Mouse (Mus musculus) heart, postnatal 0 days (tissue): ENCODE data around the gene Bpifb1. TPM values are rescaled to one million over a fixed set of nuclear protein-coding genes. Genes with fewer than 3 reads are reported as not detected.
A peak's percentile ranks its signal among the peaks of the same experiment; 100 is the strongest.

ENCODE experiments used
- ATAC-seq: fragments of 200-750 bp; cut with Nextera tagmentation; 2 replicates; pipeline ENCODE4 v1.8.0; 2017; ENCODE audit warnings: low read depth, moderate number of reproducible peaks, moderate library complexity; ENCODE audit not compliant: insufficient read depth
- DNase-seq: peaks from one replicate; pipeline ENCODE4 v3.0.0-alpha.2; 2016; ENCODE audit warnings: low spot score
- H3K27ac ChIP-seq: fragments of 300-500 bp; sonication (generic); 2 replicates; pipeline ENCODE4 v1.5.1; 2014; ENCODE audit warnings: low read depth, mild to moderate bottlenecking
- H3K27me3 ChIP-seq: fragments of 300-500 bp; sonication (generic); 2 replicates; pipeline ENCODE4 v1.6.1; 2014; ENCODE audit warnings: low read length, mixed read lengths; ENCODE audit not compliant: control insufficient read depth, insufficient read depth
- H3K36me3 ChIP-seq: fragments of 300-500 bp; sonication (generic); replicated peaks from 2 replicates; pipeline ENCODE4 v1.6.1; 2014; ENCODE audit warnings: low read length, mixed read lengths; ENCODE audit not compliant: control insufficient read depth, insufficient read depth
- H3K4me1 ChIP-seq: fragments of 300-500 bp; sonication (generic); 2 replicates; pipeline ENCODE4 v1.6.1; 2014; ENCODE audit warnings: antibody characterized with exemption; ENCODE audit not compliant: control insufficient read depth, insufficient read depth
- H3K4me2 ChIP-seq: fragments of 300-500 bp; sonication (generic); 2 replicates; pipeline ENCODE4 v1.6.1; 2014; ENCODE audit warnings: low read depth, mild to moderate bottlenecking, low read length, moderate library complexity
- H3K4me3 ChIP-seq: fragments of 300-500 bp; sonication (generic); 2 replicates; pipeline ENCODE4 v1.5.1; 2014; ENCODE audit warnings: low read depth, low read length
- H3K9ac ChIP-seq: fragments of 300-500 bp; sonication (generic); replicated peaks from 2 replicates; pipeline ENCODE4 v1.6.1; 2014; ENCODE audit warnings: low read depth, low read length, mixed read lengths
- H3K9me3 ChIP-seq: fragments of 300-500 bp; sonication (generic); replicated peaks from 2 replicates; pipeline ENCODE4 v1.6.1; 2016; ENCODE audit warnings: low read length; ENCODE audit not compliant: control insufficient read depth
- CTCF ChIP-seq: IDR thresholded peaks from 2 replicates; pipeline ENCODE4 v1.5.1; 2016; ENCODE audit warnings: antibody characterized with exemption, control low read depth, low read depth
- EP300 ChIP-seq: IDR thresholded peaks from 2 replicates; pipeline ENCODE4 v1.6.1; 2016; ENCODE audit warnings: antibody characterized with exemption, low read depth
- WGBS: fragments of 180-500 bp; shearing (Covaris S2); extraction: QIAGEN DNeasy Blood & Tissue Kit; methylation state at CpG from one replicate; pipeline ENCODE4 v1.1.7; 2014; 5-methylcytosine and 5-hydroxymethylcytosine counted together
- polyA plus RNA-seq: library from polyadenylated mRNA; unstranded; fragments of >200 nt; fragmentation: Nextera tagmentation; extraction: Ambion mirVana; gene quantifications from 2 replicates; pipeline ENCODE4 v1.2.1, GENCODE M21; 2015
- total RNA-seq: library from RNA; depleted of rRNA; stranded (reverse); fragments of >200 nt; gene quantifications from 2 replicates; pipeline ENCODE4 v1.2.3, GENCODE M21; 2014; ENCODE audit warnings: low replicate concordance; rRNA removed

Bpifb1 gene
- 5.8 TPM in 1 of 2 replicates, not detected in the other for total RNA-seq
- 0.38 and 1.1 TPM in 2 replicates for polyA plus RNA-seq

DNA sequence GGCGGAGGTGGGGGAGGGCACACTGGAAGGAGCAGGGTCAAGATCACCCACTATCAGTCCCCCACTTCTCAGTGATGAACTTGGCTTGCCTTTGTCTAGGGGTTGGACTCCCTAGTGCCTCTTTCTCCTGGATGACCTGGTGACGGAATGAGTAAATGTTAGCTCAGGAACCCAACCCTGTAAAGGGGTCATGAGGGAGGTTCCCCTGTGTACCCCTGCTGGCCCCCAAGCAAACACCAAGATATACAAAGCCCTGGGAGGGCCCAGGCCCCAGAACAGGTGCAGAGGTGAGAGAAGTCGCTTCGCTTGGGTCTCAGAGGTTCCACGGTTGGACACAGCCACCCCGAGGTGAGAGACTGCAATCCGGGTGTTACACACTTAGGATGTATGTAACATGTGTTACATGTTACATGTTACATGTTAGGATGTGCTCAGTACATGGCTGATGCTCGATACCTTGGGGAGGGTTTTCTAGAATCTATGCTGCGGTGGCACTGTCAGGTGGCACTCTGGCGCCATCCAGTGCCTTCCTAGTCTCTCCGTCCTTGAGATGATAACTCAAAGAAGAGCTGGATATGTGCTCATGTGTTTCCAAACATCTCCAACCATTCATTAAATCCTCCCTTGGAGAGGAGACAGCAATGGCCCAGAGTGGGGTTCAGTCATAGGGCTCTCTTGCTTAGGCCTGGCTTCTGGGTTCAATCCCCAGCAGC lies at the start of gene Bpifb1:
TSS of gene Bpifb1 (plus strand) at position 273 of the 713 bp plus-strand sequence.
- Histone ChIP-seq H3K9ac (no peak within 1 kb of the TSS), H3K27ac (peak within 1 kb of the TSS; percentile 91), H3K4me2 (no peak within 1 kb of the TSS), H3K4me3 (no peak within 1 kb of the TSS), H3K9me3 (no peaks in the 10 kb centered on the region), H3K36me3 (no peaks in the 10 kb centered on the region), H3K4me1 (peaks cover 25% of the 10 kb centered on the region), H3K27me3 (no peaks in the 10 kb centered on the region)
- TF ChIP-seq EP300 = no peak
- TF ChIP-seq CTCF = 0 out of 2 replicates have a peak, but pooled peaks have one; percentile 11
- no peak for DNase-seq
- no peak for ATAC-seq
- WGBS = 86% methylated on average over 11 of the region's 11 CpGs

DNA sequence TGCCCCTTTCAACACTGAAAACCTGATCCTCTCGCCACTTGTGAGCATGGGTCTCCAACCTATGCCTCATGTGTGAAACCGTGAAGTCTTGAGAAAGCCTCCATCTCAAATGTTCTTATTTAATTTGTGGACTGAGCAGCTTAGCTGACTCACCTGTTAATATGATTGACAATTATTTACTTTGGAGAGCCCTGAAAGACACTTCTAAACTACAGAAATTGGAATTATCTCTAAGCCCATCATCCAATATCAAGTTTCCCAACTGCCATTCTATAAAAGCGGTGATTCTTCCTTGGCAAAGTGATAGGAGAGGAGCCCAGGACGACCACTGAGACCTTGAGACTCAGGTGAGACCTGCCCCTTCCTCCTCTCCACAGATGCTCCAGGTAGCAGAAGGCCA lies 48.0 kb upstream of the Bpifb1 start, which contains the start of gene Bpifa1:
TSS of gene Bpifa1 (plus strand) at position 301 of the 400 bp plus-strand sequence.
- TF ChIP-seq EP300 (no peak), CTCF (no peak)
- no peak within 1 kb of the TSS for H3K9ac ChIP-seq
- H3K4me2 ChIP-seq = no peak within 1 kb of the TSS
- no peak within 1 kb of the TSS for H3K4me3 ChIP-seq
- no peak for DNase-seq
- no peaks in the 10 kb centered on the region for H3K9me3 ChIP-seq
- no peaks in the 10 kb centered on the region for H3K4me1 ChIP-seq
- no peak for ATAC-seq
- H3K27ac ChIP-seq = no peak within 1 kb of the TSS
- H3K36me3 ChIP-seq = no peaks in the 10 kb centered on the region
- WGBS = 70% methylated on average over 4 of the region's 4 CpGs
- H3K27me3 ChIP-seq = no peaks in the 10 kb centered on the region

DNA sequence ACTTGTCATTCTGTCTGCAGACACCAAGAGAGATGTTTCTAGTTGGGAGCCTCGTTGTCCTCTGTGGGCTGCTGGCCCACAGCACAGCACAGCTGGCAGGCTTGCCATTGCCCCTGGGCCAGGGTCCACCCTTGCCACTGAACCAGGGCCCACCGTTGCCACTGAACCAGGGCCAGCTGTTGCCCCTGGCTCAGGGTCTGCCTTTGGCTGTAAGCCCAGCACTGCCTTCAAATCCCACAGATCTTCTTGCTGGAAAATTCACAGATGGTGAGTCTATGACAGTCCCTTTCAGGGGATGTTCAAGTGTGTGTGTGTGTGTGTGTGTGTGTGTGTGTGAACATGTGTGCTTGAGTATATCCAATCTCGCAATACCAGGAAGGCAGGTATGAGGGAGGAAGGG lies 46.9 kb upstream of the Bpifb1 start:
- 62% methylated on average over 3 of the region's 3 CpGs for WGBS
- Histone ChIP-seq H3K27ac (no peak overlapping the region), H3K36me3 (no peaks in the 10 kb centered on the region), H3K27me3 (no peaks in the 10 kb centered on the region), H3K9ac (no peak overlapping the region), H3K4me1 (no peaks in the 10 kb centered on the region), H3K4me2 (no peak overlapping the region), H3K4me3 (no peak overlapping the region), H3K9me3 (no peaks in the 10 kb centered on the region)
- ATAC-seq = no peak
- TF ChIP-seq CTCF (no peak), EP300 (no peak)
- DNase-seq = no peak

DNA sequence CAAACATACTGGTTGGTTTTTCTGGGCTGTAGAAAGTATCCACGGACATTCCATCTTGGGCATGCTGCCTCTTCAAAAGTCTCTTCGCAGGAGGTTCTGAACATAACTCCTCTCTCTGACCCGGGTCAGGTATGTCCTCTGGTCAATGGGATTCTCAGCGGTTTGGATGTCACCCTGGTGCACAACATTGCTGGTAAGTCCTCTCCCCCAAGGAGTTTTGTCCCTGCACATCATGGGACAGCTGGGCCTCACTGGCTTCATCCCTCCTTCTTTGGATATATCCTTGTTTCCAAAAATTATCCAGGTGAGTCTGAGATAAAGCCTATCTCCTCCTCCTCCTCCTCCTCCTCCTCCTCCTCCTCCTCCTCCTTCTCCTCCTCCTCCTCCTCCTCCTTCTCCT lies 43.1 kb upstream of the Bpifb1 start:
- Histone ChIP-seq H3K4me2 (no peak overlapping the region), H3K4me3 (no peak overlapping the region), H3K4me1 (no peaks in the 10 kb centered on the region), H3K27me3 (no peaks in the 10 kb centered on the region), H3K9ac (no peak overlapping the region), H3K9me3 (no peaks in the 10 kb centered on the region), H3K36me3 (no peaks in the 10 kb centered on the region), H3K27ac (no peak overlapping the region)
- WGBS = 69% methylated on average over 4 of the region's 4 CpGs
- TF ChIP-seq EP300 = no peak
- TF ChIP-seq CTCF = no peak
- ATAC-seq (no peak), DNase-seq (no peak)

DNA sequence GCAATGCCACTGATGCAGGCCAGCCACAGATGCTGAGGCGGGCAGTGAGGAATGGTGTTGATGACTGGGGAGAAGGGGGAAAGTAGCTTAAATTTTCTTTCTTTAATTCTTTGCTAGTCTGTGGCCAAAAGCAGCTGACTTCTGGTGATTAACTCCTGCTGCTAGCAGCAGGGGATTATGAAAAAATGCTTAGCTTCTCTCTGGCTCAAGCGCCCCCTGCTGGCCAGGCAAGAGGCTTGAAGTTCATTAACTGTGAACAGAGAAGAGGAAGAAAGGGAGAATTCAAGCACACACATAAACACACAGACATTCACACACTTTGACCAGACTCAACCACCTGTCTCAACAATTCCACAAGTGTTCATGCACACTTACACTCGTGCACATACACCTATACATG lies 32.2 kb upstream of the Bpifb1 start:
- ATAC-seq = no peak
- WGBS = 44% methylated on average over 3 of the region's 3 CpGs
- TF ChIP-seq EP300 (no peak), CTCF (peak; percentile 47)
- H3K4me1 ChIP-seq = no peaks in the 10 kb centered on the region
- H3K36me3 ChIP-seq = no peaks in the 10 kb centered on the region
- H3K4me3 ChIP-seq = no peak overlapping the region
- DNase-seq = no peak
- peaks cover 6% of the 10 kb centered on the region for H3K9me3 ChIP-seq
- no peak overlapping the region for H3K9ac ChIP-seq
- H3K27me3 ChIP-seq = no peaks in the 10 kb centered on the region
- H3K27ac ChIP-seq = no peak overlapping the region
- no peak overlapping the region for H3K4me2 ChIP-seq

DNA sequence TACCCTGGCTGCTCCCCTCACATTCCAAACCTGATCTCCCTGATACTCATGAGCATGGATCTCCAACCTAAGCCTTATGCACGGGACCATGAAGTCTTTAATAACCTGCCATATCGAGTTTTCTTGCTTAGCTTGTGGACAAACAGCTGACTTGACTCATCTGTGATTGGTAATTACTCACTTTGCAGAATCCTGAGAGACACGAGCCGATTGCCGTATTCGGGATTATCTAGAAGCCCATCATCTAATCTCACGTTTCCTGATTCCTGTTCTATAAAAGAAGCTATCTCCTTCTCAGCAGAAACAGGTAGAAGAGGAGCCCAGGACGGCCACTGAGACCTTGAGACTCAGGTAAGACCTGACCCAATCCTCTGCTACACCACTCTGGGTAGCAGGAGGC lies 28.3 kb upstream of the Bpifb1 start, which contains the start of gene Bpifa5:
TSS of gene Bpifa5 (plus strand) at position 301 of the 400 bp plus-strand sequence.
- no peak for ATAC-seq

More for the DNA sequence above, 28.3 kb upstream of the Bpifb1 start, which contains the start of gene Bpifa5:
- no peak within 1 kb of the TSS for H3K27ac ChIP-seq
- no peaks in the 10 kb centered on the region for H3K4me1 ChIP-seq
- no peaks in the 10 kb centered on the region for H3K27me3 ChIP-seq
- TF ChIP-seq EP300 (no peak), CTCF (no peak)
- H3K9ac ChIP-seq = no peak within 1 kb of the TSS
- H3K36me3 ChIP-seq = no peaks in the 10 kb centered on the region
- 70% methylated on average over 8 of the region's 8 CpGs for WGBS
- no peak within 1 kb of the TSS for H3K4me2 ChIP-seq
- H3K4me3 ChIP-seq = no peak within 1 kb of the TSS
- no peak for DNase-seq
- H3K9me3 ChIP-seq = peaks cover 6% of the 10 kb centered on the region
